8 mouse cellular contexts compared by ENCODE assay signal in the genomic region with DNA sequence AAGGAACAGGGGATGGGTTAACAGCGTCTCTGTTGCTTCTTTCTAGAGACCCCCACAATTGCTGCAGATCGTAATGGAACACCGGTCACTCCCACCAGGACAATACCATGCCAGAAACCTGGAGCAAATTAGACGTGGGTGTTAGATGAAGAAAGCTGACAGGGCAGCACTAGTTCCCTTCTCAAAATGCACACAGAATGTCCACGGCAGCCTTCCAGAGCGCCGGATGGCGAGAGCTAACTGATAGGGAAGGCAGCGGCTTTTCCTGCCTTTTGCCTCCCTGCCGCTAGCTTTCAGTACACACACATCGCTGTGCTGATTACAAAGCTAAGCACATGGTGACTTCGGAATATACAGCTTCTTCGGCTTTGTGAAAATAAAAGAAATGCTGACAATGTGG. TPM values are rescaled to one million over a fixed set of nuclear protein-coding genes. Genes with fewer than 3 reads are reported as not detected.
A peak's percentile ranks its signal among the peaks of the same experiment; 100 is the strongest.
DNase-seq lines count a peak whose midpoint lies in the region; ATAC-seq and TF ChIP-seq lines count a peak whose summit lies in the region.

No protein-coding gene starts in this region.

- no peaks in the 10 kb centered on the region for H3K27me3 ChIP-seq in heart, embryonic 11.5 days (ENCODE audit: control insufficient read depth, insufficient read depth, low read length)
- no peaks in the 10 kb centered on the region for H3K27me3 ChIP-seq in heart, embryonic 15.5 days
- H3K27me3 ChIP-seq in limb, embryonic 15.5 days: no peaks in the 10 kb centered on the region; the same call in 1 of the 2 replicates

- no peaks in the 10 kb centered on the region for H3K4me1 ChIP-seq in heart, embryonic 11.5 days (ENCODE audit: control insufficient read depth, insufficient read depth, low read length)
- 0 out of 2 replicates have a peak, but pooled peaks cover 4% of the 10 kb centered on the region for H3K4me1 ChIP-seq in heart, embryonic 15.5 days (replicated peaks)
- no peaks in the 10 kb centered on the region for H3K4me1 ChIP-seq in limb, embryonic 15.5 days
- no peaks in the 10 kb centered on the region for H3K4me1 ChIP-seq in olfactory bulb, adult 2 months (ENCODE audit: control insufficient read depth, insufficient read depth, low read length)

- no peak overlapping the region for H3K4me3 ChIP-seq in heart, embryonic 11.5 days (ENCODE audit: low read depth, low read length)
- H3K4me3 ChIP-seq in heart, embryonic 15.5 days: peak overlapping the region; percentile 27
- H3K4me3 ChIP-seq in limb, embryonic 15.5 days: peak overlapping the region; percentile 17
- H3K4me3 ChIP-seq in olfactory bulb, adult 2 months (ENCODE audit: insufficient read depth, low read depth, low read length): peak overlapping the region; percentile 29

- WGBS in heart, embryonic 11.5 days (ENCODE audit: insufficient replicate concordance): 35% methylated on average over 13 of the region's 13 CpGs
- WGBS in heart, embryonic 15.5 days: 19% methylated on average over 13 of the region's 13 CpGs
- 31% methylated on average over 13 of the region's 13 CpGs for WGBS in limb, embryonic 15.5 days
- WGBS in olfactory bulb, adult 2 months: 25% methylated on average over 13 of the region's 13 CpGs

- H3K9ac ChIP-seq in heart, embryonic 11.5 days (ENCODE audit: low read depth, low read length): peak overlapping the region; percentile 52
- H3K9ac ChIP-seq in heart, embryonic 15.5 days: 0 out of 2 replicates have a peak overlapping the region, but pooled peaks have one; percentile 1
- peak overlapping the region; percentile 10; the same call in 1 of the 2 replicates for H3K9ac ChIP-seq in limb, embryonic 15.5 days

- intact Hi-C loops in heart, postnatal 25 days (cut with DNase I): loop anchor here (1.0 to 5.0 kb wide), 2 partner anchors 175 to 208 kb away; no protein-coding TSS in a partner anchor

- peak overlapping the region; percentile 83 for H3K27ac ChIP-seq in heart, embryonic 11.5 days (ENCODE audit: low read depth, low read length)
- H3K27ac ChIP-seq in heart, embryonic 15.5 days: peak overlapping the region; percentile 75
- H3K27ac ChIP-seq in limb, embryonic 15.5 days: peak overlapping the region; percentile 75
- H3K27ac ChIP-seq in olfactory bulb, adult 2 months (ENCODE audit: insufficient read depth, low read depth, low read length): no peak overlapping the region

- no peak for TF ChIP-seq POLR2A in olfactory bulb, adult 2 months (IDR thresholded peaks at IDR 0.05; ENCODE audit: insufficient read depth, low read depth, low read length)

- no peak for TF ChIP-seq CTCF in olfactory bulb, adult 2 months (IDR thresholded peaks at IDR 0.05; ENCODE audit: insufficient read depth, low read depth, low read length)

- no peak for ATAC-seq in heart, embryonic 11.5 days (replicated peaks; ENCODE audit: insufficient number of reproducible peaks, low FRiP score, low TSS enrichment)
- ATAC-seq in heart, embryonic 15.5 days (replicated peaks; ENCODE audit: insufficient number of reproducible peaks, insufficient read depth, low FRiP score, low read depth): peak; percentile 55; the same call in 1 of the 2 replicates
- no peak for ATAC-seq in limb, embryonic 15.5 days (ENCODE audit: insufficient number of reproducible peaks, low FRiP score, low TSS enrichment, low read depth)

- peak overlapping the region; percentile 53 for H3K4me2 ChIP-seq in heart, embryonic 11.5 days
- H3K4me2 ChIP-seq in heart, embryonic 15.5 days: peak overlapping the region; percentile 46
- H3K4me2 ChIP-seq in limb, embryonic 15.5 days: peak overlapping the region; percentile 35

- H3K9me3 ChIP-seq in heart, embryonic 11.5 days (replicated peaks; ENCODE audit: control insufficient read depth, low read length): no peaks in the 10 kb centered on the region
- no peaks in the 10 kb centered on the region for H3K9me3 ChIP-seq in heart, embryonic 15.5 days (replicated peaks)
- no peaks in the 10 kb centered on the region for H3K9me3 ChIP-seq in limb, embryonic 15.5 days

- no peak for DNase-seq in heart, postnatal 25 days (ENCODE audit: low spot score)
- peak; percentile 60 for DNase-seq in embryo, embryonic 11 days
- no peak for DNase-seq in urinary bladder, postnatal 36 days (ENCODE audit: low spot score in 2 of 2)
- no peak for DNase-seq in ovary, postnatal 36 days (ENCODE audit: low spot score)

- H3K36me3 ChIP-seq in heart, embryonic 11.5 days (ENCODE audit: control insufficient read depth, insufficient read depth, low read length): no peaks in the 10 kb centered on the region
- no peaks in the 10 kb centered on the region for H3K36me3 ChIP-seq in heart, embryonic 15.5 days
- no peaks in the 10 kb centered on the region for H3K36me3 ChIP-seq in limb, embryonic 15.5 days

RNA-seq across cellular contexts. Expression of gene Plac1, which starts 7.9 kb away (rescaled TPM):
- polyA plus RNA-seq in heart, embryonic 11.5 days (2014; fragmentation: Nextera tagmentation; extraction: Ambion mirVana): 11.4 and 14.9 TPM in 2 replicates
- total RNA-seq in heart, postnatal 25 days (2021): not detected
- 5.8 TPM in 2 replicates for polyA plus RNA-seq in heart, embryonic 15.5 days (2015; fragmentation: Nextera tagmentation; extraction: Ambion mirVana)
- 11.2 and 11.4 TPM in 2 replicates for polyA plus RNA-seq in limb, embryonic 15.5 days (2015; fragmentation: Nextera tagmentation; extraction: Ambion mirVana)
- not detected in 2 replicates for polyA plus RNA-seq in olfactory bulb, adult 2 months (2012; ENCODE audit: insufficient read depth, insufficient read length, low replicate concordance, missing spikeins)

RNA-seq across cellular contexts. Expression of gene Fam122b, which starts 37.6 kb away (rescaled TPM):
- 21.3 and 26.0 TPM in 2 replicates for polyA plus RNA-seq in heart, embryonic 11.5 days (2014; fragmentation: Nextera tagmentation; extraction: Ambion mirVana)
- total RNA-seq in heart, postnatal 25 days (2021): 1 to 10 TPM; 2.6 to 3.3 TPM
- polyA plus RNA-seq in heart, embryonic 15.5 days (2015; fragmentation: Nextera tagmentation; extraction: Ambion mirVana): 22.5 and 23.1 TPM in 2 replicates
- polyA plus RNA-seq in limb, embryonic 15.5 days (2015; fragmentation: Nextera tagmentation; extraction: Ambion mirVana): 13.3 and 15.4 TPM in 2 replicates
- not detected in 2 replicates for polyA plus RNA-seq in olfactory bulb, adult 2 months (2012; ENCODE audit: insufficient read depth, insufficient read length, low replicate concordance, missing spikeins)

RNA-seq across cellular contexts. Expression of gene Fam122c, which starts 41.3 kb away (rescaled TPM):
- not detected in 2 replicates for polyA plus RNA-seq in heart, embryonic 11.5 days (2014; fragmentation: Nextera tagmentation; extraction: Ambion mirVana)
- total RNA-seq in heart, postnatal 25 days (2021): not detected
- not detected in 2 replicates for polyA plus RNA-seq in heart, embryonic 15.5 days (2015; fragmentation: Nextera tagmentation; extraction: Ambion mirVana)
- not detected in 2 replicates for polyA plus RNA-seq in limb, embryonic 15.5 days (2015; fragmentation: Nextera tagmentation; extraction: Ambion mirVana)
- not detected in 2 replicates for polyA plus RNA-seq in olfactory bulb, adult 2 months (2012; ENCODE audit: insufficient read depth, insufficient read length, low replicate concordance, missing spikeins)

Comparison
In these comparisons a context has a peak if more than half of its experiments do, and no peak if none do; other contexts are left out.
1. H3K9ac ChIP-seq: peak in every context shown above with its lines; median percentile 52 in heart, embryonic 11.5 days; 10 in limb, embryonic 15.5 days; 1 in heart, embryonic 15.5 days.
2. RNA of gene Fam122b, which starts 37.6 kb away (polyA plus RNA-seq): 22.5 to 23.1 TPM in heart, embryonic 15.5 days, 21.3 to 26.0 TPM in heart, embryonic 11.5 days and 13.3 to 15.4 TPM in limb, embryonic 15.5 days; not detected in olfactory bulb, adult 2 months; every median in the first group is over 10 times any median in the second.
3. Peak in every context shown above with its lines, with median percentiles within 50 percentile points of each other: H3K4me2 ChIP-seq.